Mouse (Mus musculus): ENCODE measurements at regions not wholly inside any gene's neighbourhood (a gene's known extent, or its start where the extent isn't known, plus 50 kb on each side); places are given as distances from the start of the nearest gene placed in this dataset.

- no peak for TF ChIP-seq CTCF (conservative IDR thresholded peaks at IDR 0.05; ENCODE audit: low read length)
- TF ChIP-seq POU5F1 (IDR thresholded peaks at IDR 0.05; ENCODE audit: borderline replicate concordance, low read length), result no peak
- TF ChIP-seq NANOG (IDR thresholded peaks at IDR 0.05; ENCODE audit: borderline replicate concordance, low read length), result no peak
These were observed 92.1 kb downstream of the Bcl2l11 start for GRCm38 (mm10) chr2:128217784-128218467.

All from E14TG2a.4 (cell line).